Mouse (Mus musculus): ENCODE results near the gene Hnrnpf. TPM values are rescaled to one million over a fixed set of nuclear protein-coding genes. Genes with fewer than 3 reads are reported as not detected.
"Not testable (repeated sequence)": the region's sequence is repeated elsewhere in the genome, so short reads cannot be mapped to it uniquely, and the experiment has no call there.

The Hnrnpf gene
- 270 and 273 TPM in 2 replicates for polyA plus RNA-seq (2015; fragmentation: Nextera tagmentation; extraction: Ambion mirVana)

DNA sequence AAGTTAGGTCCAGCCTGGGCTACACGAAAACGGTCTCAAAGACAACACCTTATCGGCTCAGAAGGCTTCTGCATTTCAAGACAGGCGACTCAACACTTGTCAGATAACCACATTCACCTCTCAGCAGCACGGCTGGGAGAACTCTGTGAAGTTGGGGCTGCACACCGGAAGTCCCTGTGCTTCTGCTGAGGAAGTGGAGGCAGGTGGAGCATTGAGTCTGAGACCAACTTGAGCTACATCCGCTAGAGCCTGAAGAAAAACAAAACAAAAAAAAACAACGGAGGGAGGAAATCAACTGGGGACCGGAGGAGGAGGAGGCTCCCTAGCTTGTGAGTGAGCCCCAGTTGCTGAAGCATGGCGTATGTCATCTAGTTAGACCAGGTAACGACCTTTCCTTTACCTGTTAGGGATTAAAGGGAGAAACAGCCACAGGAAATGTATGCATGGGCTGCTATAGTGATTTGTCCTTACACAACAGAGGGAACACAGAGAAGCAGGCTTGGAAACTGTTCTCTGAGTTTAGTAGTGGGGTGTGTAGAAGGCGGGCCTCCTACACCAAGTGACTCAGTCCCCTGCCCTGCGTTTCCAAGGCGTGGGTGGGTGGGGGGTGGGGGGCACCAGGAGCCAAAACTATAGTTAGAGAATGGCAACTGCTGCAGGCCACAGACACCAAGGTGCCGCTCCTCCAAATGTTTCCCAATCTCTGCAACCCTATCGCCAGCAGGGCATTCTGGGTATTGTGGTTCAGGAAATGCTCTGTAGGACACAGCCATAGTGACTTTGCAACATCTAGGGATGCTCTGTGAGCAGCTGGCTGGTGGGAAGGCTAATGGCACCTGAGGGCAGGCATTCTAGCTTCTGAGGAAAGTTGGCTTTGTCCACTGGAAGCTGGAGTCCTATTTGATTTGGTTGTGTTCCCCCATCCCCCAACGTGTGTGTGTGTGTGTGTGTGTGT, at the start of gene Hnrnpf:
Gene Hnrnpf, plus strand, starts transcription at position 199 of the 955 bp plus-strand sequence.
- Histone ChIP-seq H3K4me1 (replicated peaks) (peaks cover 3% of the 10 kb centered on the region), H3K4me2 (no peak within 1 kb of the TSS), H3K4me3 (no peak within 1 kb of the TSS), H3K27me3 (no peaks in the 10 kb centered on the region), H3K36me3 (no peaks in the 10 kb centered on the region), H3K9me3 (no peaks in the 10 kb centered on the region), H3K9ac (no peak within 1 kb of the TSS), H3K27ac (replicated peaks) (no peak within 1 kb of the TSS)
- ATAC-seq (ENCODE audit: low FRiP score, low read depth) = no peak
- 85% methylated on average over 17 of the region's 17 CpGs for WGBS

DNA sequence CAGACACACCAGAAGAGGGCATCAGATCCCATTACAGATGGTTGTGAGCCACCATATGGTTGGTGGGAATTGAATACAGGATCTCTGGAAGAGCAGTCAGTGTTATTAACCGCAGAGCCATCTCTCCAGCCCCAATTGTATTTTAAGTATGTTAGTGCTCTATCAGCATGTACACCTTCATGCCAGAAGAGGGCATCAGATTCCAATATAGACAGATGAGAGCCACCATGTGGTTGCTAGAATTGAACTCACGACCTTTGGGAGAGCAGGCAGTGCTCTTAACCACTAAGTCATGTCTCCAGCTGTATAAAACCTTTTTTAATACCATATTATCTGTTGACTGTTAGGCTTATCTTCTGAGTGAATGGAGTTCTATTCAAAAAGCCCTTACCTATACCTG, 48.4 kb upstream of the Hnrnpf start:
- no peak for ATAC-seq (ENCODE audit: low FRiP score, low read depth)
- 61% methylated on average over 2 of the region's 2 CpGs for whole genome bisulfite sequencing

GRCm38 (mm10) chr6:117857990-117858389, 42.1 kb upstream of the Hnrnpf start:
- ATAC-seq (ENCODE audit: low FRiP score, low read depth) = no peak
- no peak overlapping the region for H3K4me2 ChIP-seq
- H3K9ac ChIP-seq = no peak overlapping the region
- WGBS = 100% methylated on average over 1 of the region's 1 CpGs
- H3K4me1 ChIP-seq (replicated peaks) = no peaks in the 10 kb centered on the region
- no peak overlapping the region for H3K27ac ChIP-seq (replicated peaks)
- no peak overlapping the region for H3K4me3 ChIP-seq
- H3K27me3 ChIP-seq = no peaks in the 10 kb centered on the region
- H3K9me3 ChIP-seq = no peaks in the 10 kb centered on the region
- no peaks in the 10 kb centered on the region for H3K36me3 ChIP-seq

More for the DNA sequence above, 48.4 kb upstream of the Hnrnpf start:
- Histone ChIP-seq H3K27me3 (no peaks in the 10 kb centered on the region), H3K36me3 (peaks cover 23% of the 10 kb centered on the region), H3K9me3 (no peaks in the 10 kb centered on the region), H3K4me3 (no peak overlapping the region), H3K4me1 (replicated peaks) (no peaks in the 10 kb centered on the region), H3K4me2 (no peak overlapping the region), H3K27ac (replicated peaks) (no peak overlapping the region), H3K9ac (no peak overlapping the region)

DNA sequence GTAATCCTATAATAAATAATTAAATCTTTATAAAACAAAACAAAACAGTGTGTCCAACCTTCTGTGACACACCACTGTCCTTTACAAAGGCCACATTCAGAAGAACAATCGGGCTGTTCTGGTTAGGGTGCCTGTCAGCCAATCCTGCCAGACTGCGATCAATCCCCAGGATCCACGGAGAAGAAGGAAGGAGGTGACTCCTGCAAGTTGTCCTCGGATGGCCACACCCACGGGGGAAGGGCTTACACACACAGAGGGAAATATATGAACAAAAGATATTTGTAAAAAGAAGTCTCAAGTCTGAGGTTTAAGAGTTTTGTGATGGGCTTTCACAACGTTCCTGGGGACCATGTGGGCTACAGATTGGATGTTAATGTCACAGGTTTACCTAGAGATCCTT, 38.3 kb upstream of the Hnrnpf start, which contains the start of gene Zfp239:
Gene Zfp239, plus strand, starts transcription at position 253 of the 400 bp plus-strand sequence.
- no peaks in the 10 kb centered on the region for H3K36me3 ChIP-seq
- no peaks in the 10 kb centered on the region for H3K27me3 ChIP-seq
- peak within 1 kb of the TSS; percentile 40; the same call in 1 of the 2 replicates for H3K27ac ChIP-seq (replicated peaks)
- no peaks in the 10 kb centered on the region for H3K9me3 ChIP-seq
- peak within 1 kb of the TSS; percentile 60 for H3K4me3 ChIP-seq
- peak within 1 kb of the TSS; percentile 64 for H3K9ac ChIP-seq
- peak within 1 kb of the TSS; percentile 79 for H3K4me2 ChIP-seq
- 76% methylated on average over 6 of the region's 6 CpGs for WGBS
- ATAC-seq (ENCODE audit: low FRiP score, low read depth) = no peak
- peaks cover 8% of the 10 kb centered on the region; the same call in 1 of the 2 replicates for H3K4me1 ChIP-seq (replicated peaks)

DNA sequence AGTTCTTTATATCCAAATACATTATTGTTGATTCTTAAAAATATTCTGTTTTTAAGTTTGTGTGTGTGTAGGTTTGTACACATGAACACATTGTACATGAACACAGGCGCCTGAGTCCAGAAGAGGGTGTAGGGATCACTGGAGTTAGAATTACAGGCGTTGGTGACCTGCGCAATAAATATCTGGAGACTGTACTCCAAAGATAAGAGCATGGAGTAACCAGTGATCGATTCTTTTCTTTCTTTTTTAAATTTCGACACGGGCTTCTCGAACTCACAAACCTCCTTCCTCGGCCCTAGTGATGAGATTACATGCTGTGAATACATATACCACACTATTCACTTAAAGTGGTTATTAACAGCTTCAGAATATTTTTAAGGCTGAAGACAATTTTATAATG, 37.7 kb upstream of the Hnrnpf start:
- no peak; the same call in 1 of the 2 replicates for ATAC-seq (ENCODE audit: low FRiP score, low read depth)
- 79% methylated on average over 8 of the region's 8 CpGs for WGBS
- Histone ChIP-seq H3K4me1 (replicated peaks) (peaks cover 8% of the 10 kb centered on the region; the same call in 1 of the 2 replicates), H3K4me3 (peak overlapping the region; percentile 60; the same call in 1 of the 2 replicates), H3K9me3 (no peaks in the 10 kb centered on the region), H3K27me3 (no peaks in the 10 kb centered on the region), H3K36me3 (no peaks in the 10 kb centered on the region), H3K9ac (no peak overlapping the region), H3K4me2 (peak overlapping the region; percentile 79), H3K27ac (replicated peaks) (no peak overlapping the region)

- Histone ChIP-seq H3K4me2 (peak overlapping the region; percentile 79), H3K4me3 (peak overlapping the region; percentile 60), H3K36me3 (no peaks in the 10 kb centered on the region), H3K4me1 (replicated peaks) (peaks cover 8% of the 10 kb centered on the region; the same call in 1 of the 2 replicates), H3K9ac (peak overlapping the region; percentile 64), H3K27me3 (no peaks in the 10 kb centered on the region), H3K27ac (replicated peaks) (peak overlapping the region; percentile 40), H3K9me3 (no peaks in the 10 kb centered on the region)
- WGBS = 2% methylated on average over 26 of the region's 26 CpGs
- peak; percentile 92 for ATAC-seq (ENCODE audit: low FRiP score, low read depth)
These were observed 37.1 kb upstream of the Hnrnpf start for GRCm38 (mm10) chr6:117862899-117863620.

GRCm38 (mm10) chr6:117863751-117864150, 36.4 kb upstream of the Hnrnpf start:
- Histone ChIP-seq H3K9ac (peak overlapping the region; percentile 64), H3K27ac (replicated peaks) (no peak overlapping the region), H3K27me3 (no peaks in the 10 kb centered on the region), H3K36me3 (no peaks in the 10 kb centered on the region), H3K4me3 (peak overlapping the region; percentile 60), H3K9me3 (no peaks in the 10 kb centered on the region), H3K4me1 (replicated peaks) (peaks cover 8% of the 10 kb centered on the region; the same call in 1 of the 2 replicates), H3K4me2 (peak overlapping the region; percentile 79)
- ATAC-seq (ENCODE audit: low FRiP score, low read depth) = no peak
- WGBS = 93% methylated on average over 8 of the region's 8 CpGs

DNA sequence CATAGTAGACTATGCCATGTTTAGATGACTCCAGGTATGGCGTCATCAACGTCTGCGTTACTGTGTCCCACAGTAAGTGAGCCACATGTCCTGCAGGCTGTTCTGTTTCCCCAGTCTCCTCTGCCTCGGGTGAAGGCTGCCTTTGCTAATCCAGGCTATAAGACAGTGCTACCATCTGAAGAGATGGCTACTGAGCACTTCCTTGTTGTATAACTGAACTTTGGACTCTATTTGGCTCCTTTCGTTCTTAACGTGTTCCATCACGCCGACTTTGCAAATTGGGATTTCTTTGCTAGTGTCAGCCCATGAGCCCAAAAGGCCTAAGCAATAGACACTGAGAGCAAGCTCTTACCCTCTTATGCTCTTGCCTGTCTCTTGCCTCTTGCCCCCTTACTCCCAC, 31.9 kb upstream of the Hnrnpf start:
- Histone ChIP-seq H3K9me3 (no peaks in the 10 kb centered on the region), H3K9ac (no peak overlapping the region)
- 96% methylated on average over 8 of the region's 8 CpGs for WGBS

GRCm38 (mm10) chr6:117871034-117871433, 29.1 kb upstream of the Hnrnpf start:
- no peaks in the 10 kb centered on the region for H3K4me1 ChIP-seq (replicated peaks)
- H3K36me3 ChIP-seq = no peaks in the 10 kb centered on the region; the same call in 1 of the 2 replicates
- H3K9me3 ChIP-seq = no peaks in the 10 kb centered on the region
- H3K4me3 ChIP-seq = no peak overlapping the region
- H3K27me3 ChIP-seq = no peaks in the 10 kb centered on the region
- no peak overlapping the region for H3K4me2 ChIP-seq
- ATAC-seq (ENCODE audit: low FRiP score, low read depth) = no peak
- WGBS = 85% methylated on average over 14 of the region's 14 CpGs
- no peak overlapping the region for H3K9ac ChIP-seq
- no peak overlapping the region for H3K27ac ChIP-seq (replicated peaks)

More for the DNA sequence above, 31.9 kb upstream of the Hnrnpf start:
- H3K27ac ChIP-seq (replicated peaks) = no peak overlapping the region
- H3K4me1 ChIP-seq (replicated peaks) = peaks cover 7% of the 10 kb centered on the region; the same call in 1 of the 2 replicates
- H3K27me3 ChIP-seq = no peaks in the 10 kb centered on the region
- no peak overlapping the region for H3K4me2 ChIP-seq
- H3K4me3 ChIP-seq = no peak overlapping the region
- ATAC-seq (ENCODE audit: low FRiP score, low read depth) = no peak
- no peaks in the 10 kb centered on the region; the same call in 1 of the 2 replicates for H3K36me3 ChIP-seq

GRCm38 (mm10) chr6:117873450-117873849, 26.7 kb upstream of the Hnrnpf start:
- 94% methylated on average over 7 of the region's 7 CpGs for WGBS
- not testable (repeated sequence) for H3K36me3 ChIP-seq; H3K27me3 ChIP-seq; ATAC-seq (ENCODE audit: low FRiP score, low read depth); H3K9ac ChIP-seq; H3K4me3 ChIP-seq; H3K9me3 ChIP-seq; H3K4me1 ChIP-seq (replicated peaks); H3K27ac ChIP-seq (replicated peaks); H3K4me2 ChIP-seq

DNA sequence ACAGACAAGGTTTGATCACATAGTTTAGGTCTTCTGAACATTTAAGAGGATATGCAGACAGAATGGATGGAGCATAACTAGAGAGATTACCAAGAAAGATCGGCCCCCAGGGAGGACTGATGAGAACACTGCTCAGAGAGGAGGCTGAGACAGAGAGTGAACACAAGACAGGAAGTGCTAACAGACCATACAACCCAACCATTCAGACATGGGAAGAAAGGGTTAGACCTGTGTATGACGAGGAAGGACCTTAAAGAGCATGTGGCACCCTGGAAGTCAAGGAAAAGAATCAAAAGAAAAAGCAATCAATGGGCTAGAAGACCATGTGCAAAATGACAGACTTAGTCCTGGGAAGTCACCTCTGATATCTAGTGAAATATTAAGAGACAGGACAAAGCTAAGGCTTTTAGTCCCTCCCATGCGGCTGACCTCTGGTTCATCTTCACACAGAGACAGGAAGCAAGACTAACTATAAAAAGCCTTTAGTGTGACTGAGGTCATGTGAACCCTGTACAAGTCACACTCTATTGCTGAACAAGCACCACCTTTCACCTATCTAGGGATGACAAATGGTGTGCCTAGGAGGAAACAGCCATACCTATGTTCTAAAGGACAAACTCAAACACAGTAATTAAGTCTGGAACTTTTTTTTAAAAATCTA, 25.4 kb upstream of the Hnrnpf start:
- Histone ChIP-seq H3K4me2 (no peak overlapping the region), H3K9me3 (no peaks in the 10 kb centered on the region), H3K36me3 (no peaks in the 10 kb centered on the region; the same call in 1 of the 2 replicates), H3K4me1 (replicated peaks) (peaks cover 5% of the 10 kb centered on the region), H3K4me3 (no peak overlapping the region), H3K9ac (no peak overlapping the region), H3K27ac (replicated peaks) (no peak overlapping the region), H3K27me3 (no peaks in the 10 kb centered on the region)
- 83% methylated on average over 3 of the region's 3 CpGs for WGBS
- ATAC-seq (ENCODE audit: low FRiP score, low read depth) = no peak

Measured in hindbrain, embryonic 15.5 days (tissue).